Mouse (Mus musculus) frontal cortex, adult (tissue): Measurements from ENCODE around the gene Gm20388.
A peak's percentile ranks its signal among the peaks of the same experiment; 100 is the strongest.
"Not testable (repeated sequence)": the region's sequence is repeated elsewhere in the genome, so short reads cannot be mapped to it uniquely, and the experiment has no call there.

Source experiments
- ATAC-seq: cut with Nextera tagmentation; 2 replicates; pipeline ENCODE4 v1.9.2; 2017; ENCODE audit warnings: mild to moderate bottlenecking, moderate library complexity, mixed read lengths; ENCODE audit not compliant: low TSS enrichment

The Gm20388 gene

GRCm38 (mm10) chr8:123601457-123601856 lies 3690.8 kb downstream of the Gm20388 start:
- ATAC-seq: not testable (repeated sequence)

GRCm38 (mm10) chr8:123612652-123613051 lies 3702.0 kb downstream of the Gm20388 start:
- ATAC-seq: not testable (repeated sequence)

- not testable (repeated sequence) for ATAC-seq
Measured at GRCm38 (mm10) chr8:123623523-123623922, 3712.9 kb downstream of the Gm20388 start.

- no peak for ATAC-seq
Measured at GRCm38 (mm10) chr8:123624274-123624673, 3713.6 kb downstream of the Gm20388 start.

- peak; percentile 83 for ATAC-seq
Measured at GRCm38 (mm10) chr8:123624702-123625101, 3714.1 kb downstream of the Gm20388 start.

GRCm38 (mm10) chr8:123625717-123626116 lies 3715.1 kb downstream of the Gm20388 start:
- no peak for ATAC-seq

GRCm38 (mm10) chr8:123627410-123628147 lies 3716.9 kb downstream of the Gm20388 start:
- ATAC-seq: no peak

- peak; percentile 15; the same call in 1 of the 2 replicates for ATAC-seq
Measured at GRCm38 (mm10) chr8:123628253-123628967, 3717.8 kb downstream of the Gm20388 start.

- peak; percentile 86 for ATAC-seq
Measured at GRCm38 (mm10) chr8:123628968-123629755, 3718.5 kb downstream of the Gm20388 start.

- ATAC-seq: no peak
Measured at GRCm38 (mm10) chr8:123630058-123630457, 3719.4 kb downstream of the Gm20388 start.

GRCm38 (mm10) chr8:123630841-123631251 lies 3720.2 kb downstream of the Gm20388 start:
- no peak for ATAC-seq

- not testable (repeated sequence) for ATAC-seq
Measured at GRCm38 (mm10) chr8:123631746-123632145, 3721.1 kb downstream of the Gm20388 start.

- ATAC-seq: no peak
Measured at GRCm38 (mm10) chr8:123632257-123632656, 3721.6 kb downstream of the Gm20388 start.

- no peak for ATAC-seq
Measured at GRCm38 (mm10) chr8:123633801-123634200, 3723.2 kb downstream of the Gm20388 start.

GRCm38 (mm10) chr8:123634395-123635131 lies 3723.9 kb downstream of the Gm20388 start:
- peak; percentile 50; the same call in 1 of the 2 replicates for ATAC-seq

- no peak for ATAC-seq
Measured at GRCm38 (mm10) chr8:123635671-123636070, 3725.0 kb downstream of the Gm20388 start.

- ATAC-seq: peak; percentile 76; the same call in 1 of the 2 replicates
Measured at GRCm38 (mm10) chr8:123643330-123644051, 3732.8 kb downstream of the Gm20388 start.

GRCm38 (mm10) chr8:123645229-123645628 lies 3734.6 kb downstream of the Gm20388 start:
- no peak for ATAC-seq

GRCm38 (mm10) chr8:123648245-123649170 lies 3737.9 kb downstream of the Gm20388 start:
- no peak for ATAC-seq

GRCm38 (mm10) chr8:123649483-123649882 lies 3738.8 kb downstream of the Gm20388 start:
- ATAC-seq: no peak
